Mouse (Mus musculus): ENCODE results near the gene Akap12.
A peak's percentile ranks its signal among the peaks of the same experiment; 100 is the strongest.

The Akap12 gene

DNA sequence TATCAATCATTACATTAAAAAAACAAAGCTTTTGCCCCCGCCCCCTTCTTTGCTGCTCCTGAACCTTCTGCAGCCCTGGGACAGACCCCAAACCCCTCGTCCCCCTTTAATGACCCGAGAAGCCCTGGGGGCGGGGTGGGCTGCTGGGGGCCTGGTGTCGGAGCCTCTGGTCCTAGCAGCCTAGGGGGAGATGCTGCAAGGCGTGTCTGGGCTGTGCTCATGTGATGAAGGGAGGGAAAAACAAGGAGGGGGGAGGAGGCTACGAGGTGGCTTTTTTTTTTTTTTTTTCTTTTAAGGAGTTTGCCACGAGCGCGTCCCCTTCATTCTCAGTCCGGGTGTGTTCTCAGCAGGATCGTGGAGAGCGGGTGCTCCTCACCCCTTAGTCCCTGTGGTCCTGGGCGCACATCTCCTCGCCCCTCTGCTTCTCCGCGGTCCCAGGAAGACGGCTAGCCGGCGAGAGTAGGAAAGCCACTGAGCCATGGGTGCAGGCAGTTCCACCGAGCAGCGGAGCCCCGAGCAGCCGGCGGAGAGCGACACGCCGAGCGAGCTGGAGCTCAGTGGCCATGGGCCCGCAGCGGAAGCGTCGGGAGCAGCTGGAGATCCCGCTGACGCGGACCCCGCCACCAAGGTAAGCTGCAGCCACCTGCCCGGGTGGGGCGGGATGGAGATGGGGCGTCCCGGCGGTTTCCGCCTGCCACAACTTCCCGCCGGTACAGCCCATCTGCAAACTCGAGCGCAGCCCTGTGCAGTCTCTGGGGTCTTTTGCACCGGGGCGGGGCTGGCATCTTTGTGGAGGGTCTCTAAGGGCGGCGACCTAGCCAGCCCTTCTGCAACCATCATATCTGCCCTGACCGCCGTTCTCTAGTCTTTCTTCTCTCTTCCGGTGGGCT is at the start of gene Akap12:
Akap12 (plus strand) TSS at position 340 of the 890 bp plus-strand sequence.
- peak; percentile 18 for DNase-seq

DNA sequence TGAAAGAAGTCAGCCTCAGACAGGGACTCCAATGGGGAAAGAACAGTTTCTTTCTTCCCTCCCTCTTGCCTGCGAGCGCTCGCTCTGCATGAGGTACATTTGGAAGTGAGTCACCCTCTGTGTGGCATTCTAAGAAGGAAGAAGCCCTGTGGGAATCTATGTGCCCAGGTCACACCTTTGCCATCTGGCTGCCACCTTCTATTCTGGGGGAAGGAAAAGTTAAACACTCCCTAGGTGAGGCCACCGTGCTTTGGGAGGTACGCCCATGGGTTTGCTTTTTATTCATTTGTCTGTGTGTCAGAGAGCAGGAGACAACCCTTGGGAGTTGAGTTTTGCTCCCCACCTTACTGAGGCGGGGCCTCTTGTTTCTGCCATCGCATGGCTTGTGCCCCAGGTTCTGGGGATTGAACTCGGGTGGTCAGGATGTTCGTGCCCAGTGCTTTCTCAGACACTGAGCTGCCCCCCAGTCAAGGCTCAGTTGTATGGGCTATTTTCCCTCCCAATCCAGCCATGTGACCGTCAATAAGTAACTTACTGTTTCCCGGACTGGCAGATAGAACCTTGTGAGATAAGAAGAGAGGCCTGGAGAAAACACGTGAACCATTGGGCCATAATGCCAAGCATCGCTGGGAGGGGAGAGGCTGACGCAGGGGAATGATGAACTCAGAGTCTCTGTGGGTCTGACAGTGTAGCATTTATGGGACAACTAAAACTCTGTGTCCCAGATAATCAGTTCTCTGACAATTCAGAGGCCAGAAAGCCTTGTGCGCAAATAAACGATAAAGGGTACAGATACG is 35.4 kb upstream of the Akap12 start:
- no peak for DNase-seq

DNA sequence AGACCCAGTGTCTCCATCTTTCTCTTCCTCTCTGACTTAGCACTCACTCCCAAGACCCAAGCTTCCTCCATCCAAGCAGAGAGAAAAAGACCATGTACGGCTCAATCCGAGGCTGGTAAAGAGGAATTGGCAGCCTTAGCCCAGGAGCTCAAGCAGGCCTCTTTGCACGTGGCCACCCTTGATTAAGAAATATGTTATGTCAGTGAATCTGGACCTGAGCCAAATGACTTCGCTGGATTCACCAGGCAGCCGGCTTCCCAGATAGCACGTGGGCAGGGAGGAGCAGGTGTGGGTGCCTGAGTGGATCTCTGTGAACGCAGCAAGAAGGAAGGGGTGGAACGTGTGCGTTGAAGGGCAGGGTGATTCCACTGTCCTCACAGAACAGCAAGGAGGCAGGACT is 33.1 kb upstream of the Akap12 start:
- peak; percentile 40 for DNase-seq

DNA sequence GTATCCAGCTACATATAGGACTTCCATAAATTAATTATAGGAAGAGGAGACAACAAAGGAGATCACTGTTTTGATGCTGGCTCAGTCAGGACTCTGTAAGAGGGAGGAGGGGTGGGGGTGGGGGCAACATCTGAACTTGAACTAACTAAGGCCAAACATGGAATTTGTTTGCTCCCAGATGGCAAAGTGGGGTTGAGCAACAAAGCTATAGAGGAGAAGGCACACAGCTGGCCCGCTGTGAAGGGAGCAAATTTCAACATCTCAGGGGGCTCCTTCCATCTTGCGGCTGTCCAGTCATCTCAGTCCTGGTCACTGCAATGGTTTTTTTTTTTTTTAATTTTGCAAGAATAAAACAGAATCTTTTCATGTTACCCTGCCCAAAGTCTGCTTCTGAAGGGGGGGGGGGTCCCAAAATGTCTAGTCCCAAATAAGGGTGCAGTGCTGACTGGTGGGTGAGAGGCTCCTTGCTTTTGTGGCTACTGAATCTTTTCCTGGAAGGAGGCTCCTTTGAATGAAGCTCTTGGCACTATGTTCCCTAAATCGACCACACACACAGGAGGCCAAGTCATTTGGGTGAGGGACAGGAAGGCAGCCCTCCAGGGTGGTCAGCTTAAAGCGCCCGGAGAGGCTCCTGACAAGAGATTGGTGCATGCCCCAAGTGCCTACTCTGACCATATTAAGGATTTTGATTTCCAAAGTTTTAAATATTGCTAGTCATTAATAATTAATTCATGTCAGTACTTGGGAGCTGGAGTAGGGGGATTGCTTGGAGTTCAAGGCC is 26.2 kb upstream of the Akap12 start:
- DNase-seq, result peak; percentile 44

- DNase-seq, result peak; percentile 56
These were observed 22.4 kb upstream of the Akap12 start for GRCm38 (mm10) chr10:4243591-4244300.

DNA sequence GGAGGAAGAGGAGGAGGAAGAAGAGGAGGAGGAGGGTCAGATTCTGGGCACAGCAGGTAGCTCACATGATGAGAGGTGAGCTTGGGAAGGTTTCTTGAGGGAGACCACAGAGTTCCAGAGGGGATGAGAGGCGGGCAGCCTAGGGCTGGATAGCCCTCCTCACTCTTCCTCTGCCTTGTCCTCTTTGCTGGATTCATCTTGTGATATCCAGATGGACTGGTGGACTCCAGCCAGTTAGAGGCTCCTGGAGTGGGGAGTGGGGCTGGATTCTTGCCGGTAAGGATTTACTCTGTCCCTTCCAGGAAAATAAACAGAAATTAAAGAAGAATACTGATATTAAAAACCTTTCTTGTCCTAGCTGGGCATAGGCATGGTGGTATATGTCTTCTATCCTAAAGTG is 20.4 kb upstream of the Akap12 start:
- peak; percentile 34 for DNase-seq

GRCm38 (mm10) chr10:4246407-4246806 is 19.8 kb upstream of the Akap12 start:
- DNase-seq, result no peak

DNA sequence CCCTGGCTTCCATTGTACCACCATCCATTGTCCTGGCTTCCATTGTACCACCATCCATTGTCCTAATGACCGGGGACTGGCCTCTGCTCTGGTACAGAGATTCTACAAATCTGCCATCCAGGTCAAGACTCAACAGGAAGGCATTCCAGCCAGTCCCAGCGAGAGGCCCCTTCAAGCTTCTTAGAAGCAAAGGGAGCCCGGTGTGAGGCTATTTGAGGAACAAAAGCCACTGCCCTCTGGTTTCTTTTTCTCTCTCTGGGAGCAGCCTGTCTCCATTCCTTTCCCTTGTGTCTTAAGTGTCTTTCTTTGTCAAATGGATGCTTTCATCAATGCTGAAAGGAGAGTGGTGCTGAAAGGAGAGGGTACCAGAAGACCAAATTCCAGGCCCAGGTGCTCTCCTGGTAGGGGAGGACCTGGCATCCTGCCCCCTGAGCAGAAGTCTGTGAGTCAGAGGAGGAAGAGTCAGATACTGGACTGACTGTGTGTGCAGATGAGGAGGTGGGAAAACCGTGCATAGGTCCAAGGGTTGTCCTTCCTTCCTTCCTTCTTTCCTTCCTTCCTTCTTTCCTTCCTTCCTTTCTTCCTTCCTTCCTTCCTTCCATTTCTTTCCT is 16.8 kb upstream of the Akap12 start:
- no peak for DNase-seq

GRCm38 (mm10) chr10:4250681-4251080 is 15.5 kb upstream of the Akap12 start:
- DNase-seq, result no peak

DNA sequence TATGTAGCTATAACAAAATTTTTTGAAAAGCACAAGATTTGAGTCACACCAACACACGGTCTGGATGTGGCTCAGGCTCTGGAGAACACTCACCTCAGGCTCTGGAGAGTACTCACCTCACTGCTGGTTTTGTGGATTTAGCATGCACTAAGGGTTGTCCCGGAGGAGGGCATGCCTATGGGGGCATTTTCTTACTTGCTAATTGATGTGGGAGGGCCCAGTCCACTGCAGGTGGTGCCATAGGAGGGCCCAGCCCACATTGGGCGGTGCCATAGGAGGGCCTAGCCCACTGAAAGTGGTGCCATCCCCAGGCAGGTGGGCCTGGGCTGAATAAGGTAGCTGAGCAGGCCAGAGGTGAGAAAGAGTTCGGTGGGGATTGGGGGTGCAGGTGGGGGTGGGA is 12.6 kb upstream of the Akap12 start:
- no peak for DNase-seq

DNA sequence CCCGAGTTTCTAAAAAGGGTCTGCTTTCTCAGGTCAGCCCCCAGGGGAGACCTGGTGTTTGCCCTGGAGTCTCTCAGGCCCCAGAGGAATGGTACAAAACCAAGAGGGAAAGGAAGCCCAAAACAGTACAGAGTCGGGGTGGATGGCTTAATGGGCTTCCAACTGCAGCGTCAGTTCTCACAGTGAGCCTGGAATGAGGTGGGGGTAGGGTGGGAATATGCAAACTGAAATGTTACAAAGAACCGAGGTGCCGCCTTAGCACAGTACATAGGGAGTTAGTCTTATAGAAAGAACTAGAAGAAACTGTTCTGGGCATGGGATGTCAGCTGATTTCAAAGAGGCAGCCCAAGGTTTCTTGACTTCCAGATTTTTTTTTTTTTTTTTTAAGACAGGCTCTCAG is 11.7 kb upstream of the Akap12 start:
- no peak for DNase-seq

DNA sequence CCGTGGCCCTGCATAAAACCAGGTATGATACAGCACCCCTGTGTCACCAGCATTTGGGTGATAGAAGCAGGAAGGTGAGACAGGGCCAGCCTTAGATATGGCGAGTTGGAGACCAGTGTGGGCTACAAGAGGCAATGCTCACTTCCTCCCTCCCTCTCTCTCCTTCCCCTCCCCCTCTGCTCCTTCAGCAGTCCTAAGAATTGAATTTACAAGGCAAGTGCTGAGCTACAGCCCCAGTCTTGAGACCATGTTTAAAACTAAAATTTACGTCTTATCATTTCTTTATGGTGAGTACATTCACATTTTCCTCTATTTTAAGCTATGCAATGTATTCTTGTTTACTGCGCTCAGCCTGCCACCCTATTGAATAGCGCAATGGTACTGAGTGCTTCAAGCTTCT is 5.3 kb upstream of the Akap12 start:
- no peak for DNase-seq

DNA sequence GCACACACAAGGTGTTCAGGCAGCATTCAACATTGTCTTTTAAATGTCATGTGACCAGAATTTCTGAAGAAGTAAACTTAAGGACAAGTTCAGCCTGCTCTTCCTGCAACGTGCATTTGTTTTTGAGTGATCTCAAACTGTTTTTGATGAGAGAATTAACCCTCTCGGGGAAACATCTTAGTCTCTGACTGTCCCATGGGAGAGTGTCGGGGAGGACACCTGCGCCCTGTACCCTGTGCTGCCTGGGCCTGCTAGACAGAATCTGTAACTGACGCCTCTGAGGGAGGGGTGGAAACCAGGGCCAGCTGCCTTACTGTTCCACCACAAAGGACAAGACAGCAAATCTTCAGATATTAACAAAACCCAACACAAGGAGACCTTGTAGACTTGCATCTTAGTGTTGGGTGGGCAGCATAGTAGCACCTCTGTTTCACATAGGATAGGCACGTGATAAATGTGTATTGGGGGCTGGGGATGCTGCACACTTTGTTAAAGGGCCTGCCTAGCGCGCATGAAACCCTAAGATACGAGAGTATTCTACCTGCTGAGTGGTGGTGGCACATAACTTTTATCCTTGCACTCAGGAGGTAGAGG is 4.7 kb upstream of the Akap12 start:
- DNase-seq, result no peak

- no peak for DNase-seq
These were observed 539 bp upstream of the Akap12 start for GRCm38 (mm10) chr10:4265641-4266040.

GRCm38 (mm10) chr10:4266931-4267310 is 741 bp downstream of the Akap12 start:
- no peak for DNase-seq

- DNase-seq, result peak; percentile 21
These were observed 1.3 kb downstream of the Akap12 start for GRCm38 (mm10) chr10:4267481-4267880.

DNA sequence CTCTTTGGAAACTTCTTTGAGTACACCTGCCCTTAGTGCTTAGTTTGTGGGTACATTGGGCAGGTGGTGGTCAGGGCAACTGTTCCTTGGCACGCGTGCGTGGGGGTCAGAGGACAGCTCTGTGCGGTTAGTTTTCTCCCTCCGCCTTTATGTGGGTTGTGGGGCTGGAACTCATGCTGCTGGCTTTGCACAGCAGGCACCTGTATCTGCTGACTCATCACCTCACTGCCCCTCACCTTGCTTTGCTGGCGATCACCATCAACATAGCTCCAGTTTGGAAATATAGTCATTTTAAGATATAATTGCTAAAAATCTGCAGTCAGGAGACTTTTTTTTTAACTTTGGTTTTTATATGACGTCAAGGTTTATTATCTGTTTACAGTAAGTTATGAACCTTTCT is 2.0 kb downstream of the Akap12 start:
- DNase-seq, result no peak

DNA sequence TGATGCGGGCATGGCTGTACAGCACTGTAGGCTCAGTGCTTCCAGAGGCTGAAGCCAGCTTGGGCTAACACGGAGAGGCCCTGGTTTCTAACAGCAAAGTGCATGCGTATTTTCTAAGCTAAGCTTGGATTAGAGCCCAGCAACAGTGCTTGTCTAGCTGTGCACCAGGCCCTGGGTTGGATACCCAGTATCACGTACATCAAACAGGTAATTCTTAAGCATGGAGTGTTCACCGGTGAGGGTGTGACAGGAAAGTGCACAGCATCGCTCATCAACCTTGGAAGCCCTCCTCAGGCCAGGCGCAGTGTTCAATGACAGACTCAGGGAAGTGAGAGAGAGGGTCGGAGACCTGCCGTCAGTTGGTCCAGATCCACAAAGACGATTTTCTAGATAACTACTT is 9.4 kb downstream of the Akap12 start:
- no peak for DNase-seq

DNA sequence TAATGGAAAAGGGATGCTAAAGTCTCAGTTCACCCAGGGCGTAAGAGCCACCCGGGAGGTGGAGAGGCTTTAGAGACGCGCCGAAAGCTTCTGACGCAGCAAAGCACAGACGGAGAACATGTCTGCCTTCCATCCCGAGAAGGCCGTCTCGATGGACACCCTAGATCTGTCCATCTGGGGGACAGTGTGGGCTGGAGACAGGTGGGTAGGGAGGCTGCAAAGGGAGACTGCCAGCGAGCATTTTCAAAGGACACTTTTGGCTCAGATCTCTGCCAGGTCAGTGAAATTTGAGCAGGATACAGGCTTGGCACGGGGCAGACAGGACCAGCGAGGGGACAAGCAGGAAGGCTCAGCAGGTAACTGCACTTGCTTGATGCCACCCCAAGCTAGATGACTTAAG is 9.9 kb downstream of the Akap12 start:
- DNase-seq, result no peak

GRCm38 (mm10) chr10:4278041-4278440 is 11.9 kb downstream of the Akap12 start:
- no peak for DNase-seq

DNA sequence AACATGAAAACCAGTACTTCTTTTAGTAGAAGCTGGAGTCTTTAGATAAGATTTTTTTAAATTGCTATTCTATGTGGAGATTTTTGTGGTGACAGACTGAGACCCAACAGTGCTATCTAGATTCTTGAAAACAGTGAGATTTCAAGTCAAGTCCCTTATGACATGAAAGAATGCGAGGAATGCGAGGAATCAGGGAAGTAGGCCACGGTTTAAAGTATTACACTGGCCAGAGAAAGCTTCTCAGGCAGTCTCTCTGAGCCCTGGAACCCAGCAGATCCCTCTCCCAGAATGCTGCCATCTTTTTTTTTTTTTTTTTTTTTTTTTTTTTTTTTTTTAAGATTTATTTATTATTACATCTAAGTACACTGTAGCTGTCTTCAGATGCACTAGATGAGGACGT is 16.2 kb downstream of the Akap12 start:
- DNase-seq, result peak; percentile 17

- no peak for DNase-seq
These were observed 18.6 kb downstream of the Akap12 start for GRCm38 (mm10) chr10:4284781-4285180.
